Comparison of ENCODE assay signal across 29 mouse cellular contexts in genomic region chr1:105067049-105067795, GRCm38 (mm10).
DNase-seq lines count a peak whose midpoint lies in the region; TF ChIP-seq lines count a peak whose summit lies in the region.
"Had no signal": no experiment of that assay in that cellular context is flagged by ENCODE, and none has a peak within 500 bp of the region (broad histone marks: within the 10 kb centered on the region; RNA-seq: fewer than 3 reads in every experiment).

No protein-coding gene starts in this region.

- intact Hi-C loops in heart, adult 2 months (cut with DNase I), result no loop called here

- 60% methylated on average over 4 of the region's 4 CpGs for WGBS in heart, adult 2 months

- H3K36me3 ChIP-seq in heart, adult 2 months (ENCODE audit: control insufficient read depth, insufficient read depth, low read length), result no peaks in the 10 kb centered on the region
- H3K36me3 ChIP-seq: embryonic facial prominence, embryonic 12.5 days; G1E; hindbrain, embryonic 10.5 days; hindbrain, embryonic 15.5 days; kidney, embryonic 15.5 days; limb, embryonic 10.5 days; limb, embryonic 15.5 days; midbrain, embryonic 15.5 days; neural tube, embryonic 13.5 days had no signal

- H3K9ac ChIP-seq in heart, adult 2 months (ENCODE audit: low read depth, low read length), result no peak overlapping the region
- H3K9ac ChIP-seq: embryonic facial prominence, embryonic 12.5 days; hindbrain, embryonic 15.5 days; kidney, embryonic 15.5 days; limb, embryonic 15.5 days; liver, embryonic 14.5 days; midbrain, embryonic 15.5 days; neural tube, embryonic 13.5 days had no signal

- H3K27ac ChIP-seq in layer of hippocampus, adult 2 months, result no peak overlapping the region
- H3K27ac ChIP-seq in heart, adult 2 months, result no peak overlapping the region
- H3K27ac ChIP-seq: embryonic facial prominence, embryonic 12.5 days; hindbrain, embryonic 10.5 days; hindbrain, embryonic 15.5 days; limb, embryonic 10.5 days; limb, embryonic 15.5 days; liver, embryonic 14.5 days; macrophage; midbrain, embryonic 15.5 days; neural tube, embryonic 13.5 days had no signal

- no peak overlapping the region for H3K4me3 ChIP-seq in layer of hippocampus, adult 2 months
- H3K4me3 ChIP-seq in heart, adult 2 months, result no peak overlapping the region
- H3K4me3 ChIP-seq: embryonic facial prominence, embryonic 12.5 days; hindbrain, embryonic 10.5 days; hindbrain, embryonic 15.5 days; kidney, embryonic 15.5 days; limb, embryonic 10.5 days; limb, embryonic 15.5 days; midbrain, embryonic 15.5 days; myocyte; neural tube, embryonic 13.5 days had no signal

- TF ChIP-seq EP300 in heart, adult 2 months (IDR thresholded peaks at IDR 0.05; ENCODE audit: insufficient read depth, low read depth, low read length), result no peak

- H3K4me1 ChIP-seq in heart, adult 2 months (ENCODE audit: control insufficient read depth, insufficient read depth, low read length), result no peaks in the 10 kb centered on the region
- H3K4me1 ChIP-seq: embryonic facial prominence, embryonic 12.5 days; hindbrain, embryonic 10.5 days; hindbrain, embryonic 15.5 days; limb, embryonic 15.5 days; midbrain, embryonic 15.5 days; neural tube, embryonic 13.5 days had no signal

- no peaks in the 10 kb centered on the region for H3K27me3 ChIP-seq in heart, adult 2 months (ENCODE audit: control insufficient read depth, insufficient read depth, low read length)
- H3K27me3 ChIP-seq: embryonic facial prominence, embryonic 12.5 days; hindbrain, embryonic 15.5 days; kidney, embryonic 15.5 days; limb, embryonic 15.5 days; midbrain, embryonic 15.5 days; neural tube, embryonic 13.5 days had no signal

- peak; percentile 12 for DNase-seq in cerebellum, adult 11-12 months
- no peak for DNase-seq in cerebellum, adult 11 months
- peak; percentile 3 to 16 for DNase-seq in layer of hippocampus, adult 2 months (ENCODE audit: low spot score in 2 of 2)
- no peak for DNase-seq in layer of hippocampus, adult 9-11 months
- DNase-seq in brain, embryonic 14.5 days (ENCODE audit: low read depth), result peak; percentile 55
- DNase-seq in cerebellum, adult 9-11 months, result peak; percentile 41
- no peak for DNase-seq in heart, adult 2 months
- DNase-seq: adrenal gland, postnatal 10 days; embryo, embryonic 11 days; gastrocnemius, postnatal 10 days; heart, postnatal 14 days; kidney, adult 11 months; lung, adult 2 months; lung, postnatal 10 days; right cerebral cortex, postnatal 4 days; thymus, adult 2 months; thymus, postnatal 36 days had no signal

- no peak for TF ChIP-seq POLR2A in brain, embryonic 14.5 days (IDR thresholded peaks at IDR 0.05; ENCODE audit: borderline replicate concordance, extremely low read depth, insufficient read depth, insufficient read length, poor library complexity, severe bottlenecking)
- no peak for TF ChIP-seq POLR2A in heart, adult 2 months (IDR thresholded peaks at IDR 0.05; ENCODE audit: insufficient read depth, low read depth, low read length)

- no peak for TF ChIP-seq CTCF in layer of hippocampus, adult 2 months (conservative IDR thresholded peaks at IDR 0.05)
- no peak for TF ChIP-seq CTCF in brain, embryonic 14.5 days (IDR thresholded peaks at IDR 0.05; ENCODE audit: borderline replicate concordance, extremely low read depth, insufficient read depth, insufficient read length)
- TF ChIP-seq CTCF in heart, adult 2 months (IDR thresholded peaks at IDR 0.05), result no peak

- H3K79me2 ChIP-seq in heart, adult 2 months (replicated peaks; ENCODE audit: control insufficient read depth, insufficient read depth, low read length), result no peaks in the 10 kb centered on the region

Comparison
In these comparisons a context has a peak if more than half of its experiments do, and no peak if none do; other contexts are left out.
1. DNase-seq: peak in cerebellum, adult 11-12 months (single experiment), layer of hippocampus, adult 2 months (2 of 2), brain, embryonic 14.5 days (single experiment) and cerebellum, adult 9-11 months (single experiment); none in cerebellum, adult 11 months (single experiment), layer of hippocampus, adult 9-11 months (single experiment) and heart, adult 2 months (0 of 2).